Mouse (Mus musculus): ENCODE measurements at regions not wholly inside any gene's neighbourhood (a gene's known extent, or its start where the extent isn't known, plus 50 kb on each side); places are given as distances from the start of the nearest gene placed in this dataset.

DNA sequence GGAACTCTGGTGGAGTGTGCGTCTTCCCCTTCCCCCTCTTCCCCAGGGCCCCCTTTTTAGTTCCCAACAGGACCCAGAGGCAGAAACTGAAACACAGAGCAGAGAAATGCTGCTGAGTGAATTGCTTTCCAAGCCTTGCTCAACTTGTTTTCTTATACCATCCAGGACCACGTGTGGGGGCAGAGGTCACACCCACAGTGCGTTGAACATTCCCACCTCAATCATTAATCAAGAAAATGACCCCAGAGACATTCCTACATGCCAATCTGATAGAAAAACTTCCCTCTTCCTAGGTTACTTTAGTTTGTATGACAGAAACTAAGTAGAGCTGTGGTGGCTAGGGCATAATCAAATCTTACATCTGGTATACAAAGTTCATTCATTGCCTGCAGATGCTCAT lies 93.3 kb downstream of the Klhl6 start:
- TF ChIP-seq CTCF (IDR thresholded peaks at IDR 0.05; ENCODE audit: low read depth, low read length) (no peak), POLR2A (IDR thresholded peaks at IDR 0.05; ENCODE audit: insufficient read depth, low read length) (no peak), EP300 (IDR thresholded peaks at IDR 0.05; ENCODE audit: insufficient read depth, low read depth, low read length) (no peak)
